Mouse (Mus musculus): ENCODE results near the gene Usp6nl.

GRCm38 (mm10) chr2:6304768-6305167, 17.7 kb upstream of the Usp6nl start:
- TF ChIP-seq MAFK (IDR thresholded peaks at IDR 0.05; ENCODE audit: insufficient read depth, low read depth, low read length) (no peak), ZNF384 (IDR thresholded peaks at IDR 0.05; ENCODE audit: low read depth, low read length) (no peak), HCFC1 (IDR thresholded peaks at IDR 0.05; ENCODE audit: borderline replicate concordance, insufficient read depth, low read length) (no peak), ZC3H11A (IDR thresholded peaks at IDR 0.05; ENCODE audit: borderline replicate concordance, low read depth, low read length) (no peak)
